Mouse (Mus musculus) kidney, postnatal 14 days (tissue): ENCODE data around the gene Ccdc83.
"Not testable (repeated sequence)": the region's sequence is repeated elsewhere in the genome, so short reads cannot be mapped to it uniquely, and the experiment has no call there.

Experiments
- DNase-seq: peaks from one replicate; pipeline ENCODE4 v3.0.0; 2022; ENCODE audit warnings: mixed read lengths

The Ccdc83 gene

GRCm38 (mm10) chr7:90259899-90260298 lies 5.7 kb downstream of the Ccdc83 start:
- DNase-seq: no peak

DNA sequence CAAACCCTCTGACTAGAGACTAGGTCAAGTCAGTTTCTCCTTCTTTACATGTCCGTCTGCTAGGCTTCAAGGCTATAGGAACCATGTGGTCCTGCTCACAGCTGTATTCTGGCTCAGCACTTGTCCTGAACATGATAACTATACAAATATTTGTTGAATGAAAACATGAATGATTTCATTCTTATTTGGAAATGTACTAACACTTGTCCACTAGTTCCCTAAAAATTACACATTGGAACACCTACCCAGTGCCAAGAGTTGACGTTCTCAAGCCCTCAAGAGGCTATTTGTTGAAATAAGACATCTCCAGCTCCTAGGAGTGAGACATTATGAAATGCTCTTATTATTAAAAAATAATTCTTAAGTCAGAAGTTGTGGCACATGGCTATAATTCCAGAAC lies 6.9 kb downstream of the Ccdc83 start:
- no peak for DNase-seq

DNA sequence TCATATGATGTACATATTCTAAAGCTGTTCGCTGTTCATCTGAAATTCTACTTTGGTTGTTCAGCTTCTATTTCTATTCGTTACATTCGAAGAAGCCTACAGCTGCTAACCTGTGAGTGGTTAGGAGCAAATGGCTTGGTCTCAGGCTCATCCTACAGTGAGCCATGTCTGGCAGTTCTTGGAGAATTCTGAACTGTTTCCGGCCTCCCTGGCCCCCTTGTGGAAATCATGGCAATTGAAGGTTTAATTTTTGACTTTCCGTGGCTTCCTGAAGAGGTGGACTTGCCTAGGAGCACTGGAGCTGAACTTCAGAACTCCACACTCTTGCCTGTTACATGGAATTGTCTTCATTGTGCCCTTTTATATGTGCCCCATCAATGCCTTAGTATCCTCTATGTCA lies 12.6 kb downstream of the Ccdc83 start:
- DNase-seq: no peak

DNA sequence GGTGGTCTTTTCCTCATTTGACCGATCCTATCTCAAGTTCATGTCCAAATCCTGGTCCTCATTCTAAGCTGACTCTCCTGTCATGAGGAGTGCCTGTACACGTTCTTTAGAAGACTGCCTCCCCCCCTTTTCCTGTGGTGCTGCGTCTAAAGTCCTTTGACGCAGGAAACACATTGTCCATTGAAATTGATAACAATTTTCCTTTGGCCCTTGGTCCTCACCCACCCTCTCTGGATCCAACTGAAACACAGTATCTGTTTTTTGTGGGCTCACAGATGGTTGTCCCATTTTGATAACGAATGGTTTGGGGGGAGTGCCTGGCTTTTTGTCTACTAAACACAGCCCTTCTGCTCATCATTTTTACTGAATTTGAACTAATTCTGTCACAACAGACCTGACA lies 21.9 kb downstream of the Ccdc83 start:
- no peak for DNase-seq

GRCm38 (mm10) chr7:90243151-90243550 lies 22.4 kb downstream of the Ccdc83 start:
- no peak for DNase-seq

DNA sequence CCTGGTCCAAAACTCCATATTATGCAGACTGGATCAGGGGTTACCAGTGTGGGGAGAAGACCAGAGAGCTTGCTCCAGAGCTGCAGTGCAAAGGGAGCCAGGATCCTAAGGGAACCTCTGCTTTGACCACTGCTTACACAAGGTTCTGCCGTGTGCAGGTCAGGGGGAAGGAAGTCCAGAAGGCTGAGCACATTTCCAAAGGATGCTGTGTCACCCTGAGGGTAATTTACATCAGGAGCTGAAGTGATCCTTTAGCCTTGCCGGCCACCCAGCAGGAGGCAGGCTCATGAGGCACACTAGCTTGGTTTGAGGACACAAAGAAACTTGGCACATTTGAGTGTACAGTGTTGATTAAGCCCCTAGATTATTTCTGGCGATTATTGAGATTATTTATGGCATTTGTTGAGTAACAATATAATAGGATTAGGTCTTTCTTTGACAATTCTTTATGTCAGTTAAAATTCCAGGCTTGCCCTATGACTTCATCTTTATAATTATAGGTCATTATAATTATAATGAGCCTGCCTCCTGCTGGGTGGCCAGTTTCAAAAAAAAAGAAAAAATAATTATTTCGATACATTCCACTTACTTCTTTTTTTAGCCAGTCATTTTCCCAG lies 29.2 kb downstream of the Ccdc83 start:
- DNase-seq: no peak

DNA sequence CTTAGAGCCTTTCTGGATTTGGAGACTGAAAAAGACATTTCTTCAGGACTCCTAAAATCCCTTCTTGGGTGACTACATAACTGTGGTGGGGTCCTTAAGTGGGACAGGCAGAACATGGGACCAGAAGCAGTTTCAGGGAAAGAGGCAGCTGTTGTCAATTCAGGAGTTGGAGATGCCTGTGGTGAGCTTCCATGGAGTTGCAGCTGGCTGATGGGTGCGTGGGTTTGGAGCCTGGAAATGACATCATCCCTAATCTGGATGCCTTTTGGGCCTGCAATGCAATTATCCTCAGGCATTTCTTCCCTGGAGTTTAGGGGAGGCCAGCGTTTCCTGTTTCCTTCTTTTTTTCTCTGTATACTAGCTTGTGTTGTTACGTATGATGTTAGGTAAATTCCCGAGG lies 31.7 kb downstream of the Ccdc83 start:
- DNase-seq: no peak

DNA sequence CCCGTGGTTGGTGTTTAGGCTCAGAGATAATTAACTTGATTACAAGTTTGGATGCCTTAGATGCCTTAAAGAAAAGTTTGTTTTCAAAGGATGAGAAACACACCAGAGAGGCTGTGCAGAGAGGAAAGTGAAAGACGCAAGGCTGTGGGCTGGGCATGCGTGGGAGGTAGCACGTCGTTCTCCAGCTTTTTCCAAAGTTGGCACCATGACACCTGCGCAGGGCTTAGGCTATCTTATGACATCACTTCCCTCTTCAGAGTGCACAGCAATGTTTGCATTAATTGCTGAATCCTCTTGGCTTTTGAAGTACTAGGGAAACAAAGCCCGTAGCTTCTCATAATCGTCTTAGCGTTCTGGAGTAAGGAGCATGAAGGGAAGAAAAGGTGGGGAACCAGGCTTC lies 34.1 kb downstream of the Ccdc83 start:
- DNase-seq: no peak

DNA sequence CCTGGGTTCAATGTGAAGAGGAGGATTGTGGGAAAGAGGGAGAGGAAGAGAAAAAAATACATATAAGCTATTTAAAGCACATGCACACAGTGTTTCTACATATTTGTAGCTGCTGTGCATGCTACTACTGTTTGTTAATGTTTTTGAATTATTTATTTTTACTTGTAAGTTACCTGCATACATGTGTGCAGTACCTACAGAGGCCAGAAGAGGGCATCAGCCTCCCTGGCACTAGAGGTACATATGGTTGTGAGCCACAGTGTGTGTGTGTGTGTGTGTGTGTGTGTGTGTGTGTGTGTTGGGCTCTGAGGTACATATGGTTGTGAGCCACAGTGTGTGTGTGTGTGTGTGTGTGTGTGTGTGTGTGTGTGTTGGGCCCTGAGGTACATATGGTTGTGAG lies 36.7 kb downstream of the Ccdc83 start:
- not testable (repeated sequence) for DNase-seq

GRCm38 (mm10) chr7:90228075-90228474 lies 37.5 kb downstream of the Ccdc83 start:
- no peak for DNase-seq

GRCm38 (mm10) chr7:90221487-90221886 lies 44.1 kb downstream of the Ccdc83 start:
- no peak for DNase-seq

DNA sequence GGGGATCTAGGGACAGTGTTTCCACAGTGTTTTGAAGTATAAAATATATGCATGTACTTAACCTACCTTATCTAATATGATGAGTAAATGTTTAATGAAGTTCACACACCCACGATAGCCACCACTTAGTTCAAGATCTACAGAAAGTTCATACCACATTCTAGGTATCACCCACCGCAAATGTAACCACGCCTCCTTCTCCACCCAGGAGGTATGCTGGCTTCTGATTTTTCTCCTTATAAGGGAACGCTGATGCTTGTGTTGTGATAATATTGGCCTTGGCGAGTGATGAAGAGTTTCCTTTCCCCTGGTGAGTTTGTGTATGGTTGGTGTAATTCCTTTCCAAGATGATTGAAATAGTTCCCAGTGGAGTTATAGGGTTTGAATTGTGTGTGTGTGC lies 47.5 kb downstream of the Ccdc83 start:
- DNase-seq: no peak

GRCm38 (mm10) chr7:90216511-90216910 lies 49.1 kb downstream of the Ccdc83 start:
- DNase-seq: no peak

- DNase-seq: no peak
These were observed 54.6 kb downstream of the Ccdc83 start for GRCm38 (mm10) chr7:90210947-90211346.

GRCm38 (mm10) chr7:90210116-90210515 lies 55.5 kb downstream of the Ccdc83 start:
- no peak for DNase-seq

DNA sequence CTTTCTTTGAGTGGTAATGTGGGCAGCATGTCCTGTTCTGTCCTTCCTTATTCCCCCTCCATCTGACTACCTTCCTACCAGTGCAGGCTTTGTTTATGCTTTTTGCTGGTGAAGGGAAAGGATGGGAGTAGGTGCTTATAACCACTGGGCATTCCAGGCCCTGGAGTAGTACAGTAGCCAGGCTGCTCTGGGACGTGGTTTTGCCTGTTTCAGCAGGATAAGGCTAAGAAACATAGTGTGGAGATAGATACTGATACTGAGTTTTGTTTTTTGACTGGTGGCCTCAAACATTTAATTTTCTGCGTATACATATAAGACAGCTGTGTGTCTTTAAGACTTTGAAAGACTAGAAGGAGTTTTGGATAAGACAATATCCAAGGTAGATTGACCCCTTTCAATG lies 61.7 kb downstream of the Ccdc83 start:
- no peak for DNase-seq

GRCm38 (mm10) chr7:90201877-90202465 lies 63.6 kb downstream of the Ccdc83 start:
- no peak for DNase-seq

DNA sequence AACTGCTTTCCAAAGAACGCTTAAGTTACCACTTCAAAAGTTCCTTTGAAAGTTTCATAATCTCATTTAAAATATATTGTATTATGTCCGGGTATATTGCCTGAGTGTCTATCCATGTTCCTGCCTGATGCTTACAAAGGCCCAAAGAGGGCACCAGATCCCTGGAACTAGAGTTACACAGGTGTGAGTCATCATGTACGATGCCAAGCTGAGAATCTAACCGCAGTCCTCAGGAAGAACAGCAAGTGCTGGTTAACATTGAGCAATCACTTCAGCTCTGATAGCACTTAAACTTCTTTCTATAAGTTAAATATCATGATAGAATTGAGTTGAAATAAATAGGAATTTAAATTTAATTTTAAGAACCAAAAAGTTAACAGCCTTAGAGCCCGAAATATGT lies 65.3 kb downstream of the Ccdc83 start:
- DNase-seq: no peak

- no peak for DNase-seq
These were observed 84.9 kb downstream of the Ccdc83 start for GRCm38 (mm10) chr7:90180635-90181034.

- DNase-seq: no peak
These were observed 90.0 kb downstream of the Ccdc83 start for GRCm38 (mm10) chr7:90175576-90175975.
